Mouse (Mus musculus) cerebellum, adult 8-10 months (tissue): Measurements from ENCODE around the gene Ccr1l1.

Experiments used
- DNase-seq: peaks from one replicate; pipeline ENCODE4 v3.0.0; 2022

Ccr1l1 gene

GRCm38 (mm10) chr9:123927281-123927960 is 50.8 kb downstream of the Ccr1l1 start:
- no peak for DNase-seq
